Mouse (Mus musculus): Measurements from ENCODE around the gene Unc5cl. TPM values are rescaled to one million over a fixed set of nuclear protein-coding genes. Genes with fewer than 3 reads are reported as not detected.

The Unc5cl gene
- polyA plus RNA-seq, 1 experiment, result not detected

- no peaks in the 10 kb centered on the region for H3K79me2 ChIP-seq (ENCODE audit: control insufficient read depth, insufficient read depth)
- H3ac ChIP-seq (ENCODE audit: control insufficient read depth, insufficient read length), result no peak overlapping the region
- TF ChIP-seq CEBPB (IDR thresholded peaks at IDR 0.05; ENCODE audit: insufficient read depth, poor library complexity, severe bottlenecking), result no peak
- no peak for TF ChIP-seq SRF (IDR thresholded peaks at IDR 0.05; ENCODE audit: control insufficient read depth, insufficient read length, low read depth)
- no peak for TF ChIP-seq TCF12 (IDR thresholded peaks at IDR 0.05; ENCODE audit: insufficient read depth, poor library complexity, severe bottlenecking)
- TF ChIP-seq MYOG (IDR thresholded peaks at IDR 0.05; ENCODE audit: control insufficient read depth in 1 of 3, insufficient read depth in 1 of 3, insufficient read length in 2 of 3, low read depth in 2 of 3), result no peak
- no peak for TF ChIP-seq E2F4 (IDR thresholded peaks at IDR 0.05; ENCODE audit: insufficient read depth)
- no peak for TF ChIP-seq MAX (IDR thresholded peaks at IDR 0.05; ENCODE audit: low read depth)
- no peak for TF ChIP-seq TCF3 (IDR thresholded peaks at IDR 0.05; ENCODE audit: insufficient read length, low read depth)
- TF ChIP-seq REST (IDR thresholded peaks at IDR 0.05; ENCODE audit: insufficient read depth, insufficient read length), result no peak
- TF ChIP-seq USF1 (IDR thresholded peaks at IDR 0.05; ENCODE audit: low read depth), result no peak
- no peak for TF ChIP-seq MYOD1 (IDR thresholded peaks at IDR 0.05; ENCODE audit: control insufficient read depth in 1 of 3, insufficient read length in 2 of 3, low read depth in 2 of 3)
- TF ChIP-seq POLR2A (IDR thresholded peaks at IDR 0.05; ENCODE audit: insufficient read length, low read depth), result no peak
- no peak for TF ChIP-seq POLR2AphosphoS2 (IDR thresholded peaks at IDR 0.05; ENCODE audit: insufficient read length, low read depth)
- H3K27me3 ChIP-seq (ENCODE audit: control insufficient read depth, insufficient read depth, insufficient read length), result no peaks in the 10 kb centered on the region
- H3K4me2 ChIP-seq (ENCODE audit: low read depth), result no peak overlapping the region
- no peak overlapping the region for H3K4me3 ChIP-seq
- H3K36me3 ChIP-seq (ENCODE audit: control insufficient read depth, insufficient read depth), result no peaks in the 10 kb centered on the region
These were observed 1.2 kb upstream of the Unc5cl start for GRCm38 (mm10) chr17:48453489-48453888.

- no peak for TF ChIP-seq REST (IDR thresholded peaks at IDR 0.05; ENCODE audit: insufficient read depth, insufficient read length)
- TF ChIP-seq MYOG (IDR thresholded peaks at IDR 0.05; ENCODE audit: control insufficient read depth in 1 of 3, insufficient read depth in 1 of 3, insufficient read length in 2 of 3, low read depth in 2 of 3), result no peak
- no peak for TF ChIP-seq POLR2AphosphoS2 (IDR thresholded peaks at IDR 0.05; ENCODE audit: insufficient read length, low read depth)
- no peak for TF ChIP-seq CEBPB (IDR thresholded peaks at IDR 0.05; ENCODE audit: insufficient read depth, poor library complexity, severe bottlenecking)
- H3ac ChIP-seq (ENCODE audit: control insufficient read depth, insufficient read length), result no peak overlapping the region
- H3K4me3 ChIP-seq, result no peak overlapping the region
- H3K4me2 ChIP-seq (ENCODE audit: low read depth), result no peak overlapping the region
- H3K27me3 ChIP-seq (ENCODE audit: control insufficient read depth, insufficient read depth, insufficient read length), result no peaks in the 10 kb centered on the region
- H3K36me3 ChIP-seq (ENCODE audit: control insufficient read depth, insufficient read depth), result no peaks in the 10 kb centered on the region
- no peaks in the 10 kb centered on the region for H3K79me2 ChIP-seq (ENCODE audit: control insufficient read depth, insufficient read depth)
These were observed 511 bp upstream of the Unc5cl start for GRCm38 (mm10) chr17:48454190-48454589.

- no peak overlapping the region for H3ac ChIP-seq (ENCODE audit: control insufficient read depth, insufficient read length)
- H3K4me2 ChIP-seq (ENCODE audit: low read depth), result no peak overlapping the region
- no peak overlapping the region for H3K4me3 ChIP-seq
- no peaks in the 10 kb centered on the region for H3K79me2 ChIP-seq (ENCODE audit: control insufficient read depth, insufficient read depth)
- no peaks in the 10 kb centered on the region for H3K36me3 ChIP-seq (ENCODE audit: control insufficient read depth, insufficient read depth)
- no peaks in the 10 kb centered on the region for H3K27me3 ChIP-seq (ENCODE audit: control insufficient read depth, insufficient read depth, insufficient read length)
- no peak for TF ChIP-seq MYOD1 (IDR thresholded peaks at IDR 0.05; ENCODE audit: control insufficient read depth in 1 of 3, insufficient read length in 2 of 3, low read depth in 2 of 3)
These were observed 1.3 kb downstream of the Unc5cl start for GRCm38 (mm10) chr17:48455955-48456354.

GRCm38 (mm10) chr17:48457971-48458653 is 3.4 kb downstream of the Unc5cl start:
- Histone ChIP-seq H3K4me3 (no peak overlapping the region), H3K27me3 (ENCODE audit: control insufficient read depth, insufficient read depth, insufficient read length) (no peaks in the 10 kb centered on the region), H3K4me2 (ENCODE audit: low read depth) (no peak overlapping the region), H3K79me2 (ENCODE audit: control insufficient read depth, insufficient read depth) (no peaks in the 10 kb centered on the region), H3K36me3 (ENCODE audit: control insufficient read depth, insufficient read depth) (no peaks in the 10 kb centered on the region), H3ac (ENCODE audit: control insufficient read depth, insufficient read length) (no peak overlapping the region)
- TF ChIP-seq POLR2A (IDR thresholded peaks at IDR 0.05; ENCODE audit: insufficient read length, low read depth) (no peak), TCF3 (IDR thresholded peaks at IDR 0.05; ENCODE audit: insufficient read length, low read depth) (no peak), MYOG (IDR thresholded peaks at IDR 0.05; ENCODE audit: control insufficient read depth in 1 of 3, insufficient read depth in 1 of 3, insufficient read length in 2 of 3, low read depth in 2 of 3) (no peak), TCF12 (IDR thresholded peaks at IDR 0.05; ENCODE audit: insufficient read depth, poor library complexity, severe bottlenecking) (no peak), MAX (IDR thresholded peaks at IDR 0.05; ENCODE audit: low read depth) (no peak), SRF (IDR thresholded peaks at IDR 0.05; ENCODE audit: control insufficient read depth, insufficient read length, low read depth) (no peak), CEBPB (IDR thresholded peaks at IDR 0.05; ENCODE audit: insufficient read depth, poor library complexity, severe bottlenecking) (no peak), POLR2AphosphoS2 (IDR thresholded peaks at IDR 0.05; ENCODE audit: insufficient read length, low read depth) (no peak)

GRCm38 (mm10) chr17:48462096-48462495 is 7.4 kb downstream of the Unc5cl start:
- Histone ChIP-seq H3K27me3 (ENCODE audit: control insufficient read depth, insufficient read depth, insufficient read length) (peaks cover 8% of the 10 kb centered on the region), H3K36me3 (ENCODE audit: control insufficient read depth, insufficient read depth) (no peaks in the 10 kb centered on the region), H3K4me3 (no peak overlapping the region), H3K4me2 (ENCODE audit: low read depth) (no peak overlapping the region), H3ac (ENCODE audit: control insufficient read depth, insufficient read length) (no peak overlapping the region), H3K79me2 (ENCODE audit: control insufficient read depth, insufficient read depth) (no peaks in the 10 kb centered on the region)
- TF ChIP-seq POLR2A (IDR thresholded peaks at IDR 0.05; ENCODE audit: insufficient read length, low read depth) (no peak), MYOD1 (IDR thresholded peaks at IDR 0.05; ENCODE audit: control insufficient read depth in 1 of 3, insufficient read length in 2 of 3, low read depth in 2 of 3) (no peak), E2F4 (IDR thresholded peaks at IDR 0.05; ENCODE audit: insufficient read depth) (no peak), USF1 (IDR thresholded peaks at IDR 0.05; ENCODE audit: low read depth) (no peak), REST (IDR thresholded peaks at IDR 0.05; ENCODE audit: insufficient read depth, insufficient read length) (no peak), CEBPB (IDR thresholded peaks at IDR 0.05; ENCODE audit: insufficient read depth, poor library complexity, severe bottlenecking) (no peak), MYOG (IDR thresholded peaks at IDR 0.05; ENCODE audit: control insufficient read depth in 1 of 3, insufficient read depth in 1 of 3, insufficient read length in 2 of 3, low read depth in 2 of 3) (no peak), MAX (IDR thresholded peaks at IDR 0.05; ENCODE audit: low read depth) (no peak), TCF12 (IDR thresholded peaks at IDR 0.05; ENCODE audit: insufficient read depth, poor library complexity, severe bottlenecking) (no peak), POLR2AphosphoS2 (IDR thresholded peaks at IDR 0.05; ENCODE audit: insufficient read length, low read depth) (no peak), TCF3 (IDR thresholded peaks at IDR 0.05; ENCODE audit: insufficient read length, low read depth) (no peak), SRF (IDR thresholded peaks at IDR 0.05; ENCODE audit: control insufficient read depth, insufficient read length, low read depth) (no peak)

Data from myocyte (in vitro differentiated cells).